Mouse (Mus musculus): ENCODE measurements around the gene Gjd2. TPM values are rescaled to one million over a fixed set of nuclear protein-coding genes. Genes with fewer than 3 reads are reported as not detected.
A peak's percentile ranks its signal among the peaks of the same experiment; 100 is the strongest.

The Gjd2 gene
- not detected in 2 replicates for total RNA-seq (2014; fragmentation: Nextera tagmentation)
- not detected in 2 replicates for total RNA-seq (2017)

- ATAC-seq (replicated peaks; ENCODE audit: poor library complexity, severe bottlenecking) = peak; percentile 47
These were observed at the start of gene Gjd2 for GRCm38 (mm10) chr2:114013295-114013771. Gjd2 (minus strand) TSS chr2:114013619.

GRCm38 (mm10) chr2:114060071-114060591 is 46.7 kb upstream of the Gjd2 start:
- no peak for ATAC-seq (replicated peaks; ENCODE audit: poor library complexity, severe bottlenecking)

- ATAC-seq (replicated peaks; ENCODE audit: poor library complexity, severe bottlenecking) = no peak
These were observed 46.2 kb upstream of the Gjd2 start for GRCm38 (mm10) chr2:114059608-114060007.

- ATAC-seq (replicated peaks; ENCODE audit: poor library complexity, severe bottlenecking) = no peak
These were observed 44.9 kb upstream of the Gjd2 start for GRCm38 (mm10) chr2:114058226-114058796.

- no peak for ATAC-seq (replicated peaks; ENCODE audit: poor library complexity, severe bottlenecking)
These were observed 44.0 kb upstream of the Gjd2 start for GRCm38 (mm10) chr2:114057303-114057853.

GRCm38 (mm10) chr2:114054129-114054528 is 40.7 kb upstream of the Gjd2 start:
- ATAC-seq (replicated peaks; ENCODE audit: poor library complexity, severe bottlenecking) = no peak

- no peak for ATAC-seq (replicated peaks; ENCODE audit: poor library complexity, severe bottlenecking)
These were observed 39.5 kb upstream of the Gjd2 start, which contains the start of gene Actc1 for GRCm38 (mm10) chr2:114052696-114053598. Actc1 (minus strand) TSS chr2:114053548.

- ATAC-seq (replicated peaks; ENCODE audit: poor library complexity, severe bottlenecking) = no peak
These were observed 38.4 kb upstream of the Gjd2 start for GRCm38 (mm10) chr2:114051871-114052241.

- no peak for ATAC-seq (replicated peaks; ENCODE audit: poor library complexity, severe bottlenecking)
These were observed 37.9 kb upstream of the Gjd2 start for GRCm38 (mm10) chr2:114051111-114051870.

- no peak for ATAC-seq (replicated peaks; ENCODE audit: poor library complexity, severe bottlenecking)
These were observed 36.7 kb upstream of the Gjd2 start for GRCm38 (mm10) chr2:114050150-114050549.

- ATAC-seq (replicated peaks; ENCODE audit: poor library complexity, severe bottlenecking) = no peak
These were observed 36.0 kb upstream of the Gjd2 start for GRCm38 (mm10) chr2:114049372-114049771.

GRCm38 (mm10) chr2:114047960-114048611 is 34.7 kb upstream of the Gjd2 start:
- no peak for ATAC-seq (replicated peaks; ENCODE audit: poor library complexity, severe bottlenecking)

- ATAC-seq (replicated peaks; ENCODE audit: poor library complexity, severe bottlenecking) = no peak
These were observed 32.8 kb upstream of the Gjd2 start for GRCm38 (mm10) chr2:114046151-114046664.

GRCm38 (mm10) chr2:114037926-114038325 is 24.5 kb upstream of the Gjd2 start:
- no peak for ATAC-seq (replicated peaks; ENCODE audit: poor library complexity, severe bottlenecking)

GRCm38 (mm10) chr2:114032259-114032658 is 18.8 kb upstream of the Gjd2 start:
- no peak for ATAC-seq (replicated peaks; ENCODE audit: poor library complexity, severe bottlenecking)

GRCm38 (mm10) chr2:114023383-114023782 is 10.0 kb upstream of the Gjd2 start:
- ATAC-seq (replicated peaks; ENCODE audit: poor library complexity, severe bottlenecking) = no peak

- no peak for ATAC-seq (replicated peaks; ENCODE audit: poor library complexity, severe bottlenecking)
These were observed 6.8 kb upstream of the Gjd2 start for GRCm38 (mm10) chr2:114020210-114020563.

- ATAC-seq (replicated peaks; ENCODE audit: poor library complexity, severe bottlenecking) = no peak
These were observed 6.2 kb upstream of the Gjd2 start for GRCm38 (mm10) chr2:114019474-114020209.

- ATAC-seq (replicated peaks; ENCODE audit: poor library complexity, severe bottlenecking) = no peak
These were observed 4.7 kb upstream of the Gjd2 start for GRCm38 (mm10) chr2:114018136-114018535.
